Mouse (Mus musculus): ENCODE measurements around the gene Bnipl. TPM values are rescaled to one million over a fixed set of nuclear protein-coding genes. Genes with fewer than 3 reads are reported as not detected.
A peak's percentile ranks its signal among the peaks of the same experiment; 100 is the strongest.

The Bnipl gene
- polyA plus RNA-seq, 1 experiment from 2014 or later = 0.23 TPM

- Histone ChIP-seq H3K9ac (replicated peaks; ENCODE audit: low read depth, low read length) (no peak overlapping the region), H3K36me3 (ENCODE audit: control insufficient read depth, insufficient read depth) (peaks cover 14% of the 10 kb centered on the region), H3K9me3 (ENCODE audit: control insufficient read depth, low read length) (no peaks in the 10 kb centered on the region), H3K4me2 (ENCODE audit: low read length) (no peak overlapping the region), H3K4me1 (replicated peaks; ENCODE audit: control insufficient read depth, insufficient read depth, low read length) (no peaks in the 10 kb centered on the region), H3K27me3 (replicated peaks; ENCODE audit: control insufficient read depth, insufficient read depth, low read length) (no peaks in the 10 kb centered on the region), H3K4me3 (replicated peaks; ENCODE audit: low read length) (no peak overlapping the region), H3K27ac (ENCODE audit: low read length) (no peak overlapping the region)
- WGBS = 87% methylated on average over 6 of the region's 6 CpGs
- no peak for ATAC-seq
Measured at GRCm38 (mm10) chr3:95290156-95290555, 39.2 kb upstream of the Bnipl start.

GRCm38 (mm10) chr3:95289419-95289818, 38.4 kb upstream of the Bnipl start:
- ATAC-seq = no peak
- H3K4me3 ChIP-seq (replicated peaks; ENCODE audit: low read length) = no peak overlapping the region
- H3K9ac ChIP-seq (replicated peaks; ENCODE audit: low read depth, low read length) = no peak overlapping the region
- no peaks in the 10 kb centered on the region for H3K27me3 ChIP-seq (replicated peaks; ENCODE audit: control insufficient read depth, insufficient read depth, low read length)
- no peak overlapping the region for H3K27ac ChIP-seq (ENCODE audit: low read length)
- no peak overlapping the region for H3K4me2 ChIP-seq (ENCODE audit: low read length)
- 93% methylated on average over 4 of the region's 4 CpGs for WGBS
- peaks cover 5% of the 10 kb centered on the region; the same call in 1 of the 2 replicates for H3K4me1 ChIP-seq (replicated peaks; ENCODE audit: control insufficient read depth, insufficient read depth, low read length)
- peaks cover 14% of the 10 kb centered on the region for H3K36me3 ChIP-seq (ENCODE audit: control insufficient read depth, insufficient read depth)
- H3K9me3 ChIP-seq (ENCODE audit: control insufficient read depth, low read length) = no peaks in the 10 kb centered on the region

- peaks cover 15% of the 10 kb centered on the region for H3K4me1 ChIP-seq (replicated peaks; ENCODE audit: control insufficient read depth, insufficient read depth, low read length)
- no peak for ATAC-seq
- H3K9me3 ChIP-seq (ENCODE audit: control insufficient read depth, low read length) = no peaks in the 10 kb centered on the region
- H3K9ac ChIP-seq (replicated peaks; ENCODE audit: low read depth, low read length) = no peak overlapping the region
- H3K4me2 ChIP-seq (ENCODE audit: low read length) = no peak overlapping the region
- no peak overlapping the region for H3K27ac ChIP-seq (ENCODE audit: low read length)
- 94% methylated on average over 3 of the region's 3 CpGs for WGBS
- H3K4me3 ChIP-seq (replicated peaks; ENCODE audit: low read length) = no peak overlapping the region
- no peaks in the 10 kb centered on the region for H3K27me3 ChIP-seq (replicated peaks; ENCODE audit: control insufficient read depth, insufficient read depth, low read length)
- H3K36me3 ChIP-seq (ENCODE audit: control insufficient read depth, insufficient read depth) = peaks cover 11% of the 10 kb centered on the region
Measured at GRCm38 (mm10) chr3:95287541-95287940, 36.5 kb upstream of the Bnipl start.

GRCm38 (mm10) chr3:95286510-95286909, 35.5 kb upstream of the Bnipl start:
- H3K36me3 ChIP-seq (ENCODE audit: control insufficient read depth, insufficient read depth) = peaks cover 6% of the 10 kb centered on the region
- H3K4me2 ChIP-seq (ENCODE audit: low read length) = no peak overlapping the region
- no peak overlapping the region for H3K4me3 ChIP-seq (replicated peaks; ENCODE audit: low read length)
- H3K27ac ChIP-seq (ENCODE audit: low read length) = no peak overlapping the region
- peaks cover 18% of the 10 kb centered on the region for H3K4me1 ChIP-seq (replicated peaks; ENCODE audit: control insufficient read depth, insufficient read depth, low read length)
- WGBS = 89% methylated on average over 7 of the region's 7 CpGs
- no peak overlapping the region for H3K9ac ChIP-seq (replicated peaks; ENCODE audit: low read depth, low read length)
- H3K9me3 ChIP-seq (ENCODE audit: control insufficient read depth, low read length) = no peaks in the 10 kb centered on the region
- H3K27me3 ChIP-seq (replicated peaks; ENCODE audit: control insufficient read depth, insufficient read depth, low read length) = no peaks in the 10 kb centered on the region
- no peak for ATAC-seq

GRCm38 (mm10) chr3:95286011-95286410, 35.0 kb upstream of the Bnipl start:
- Histone ChIP-seq H3K9me3 (ENCODE audit: control insufficient read depth, low read length) (no peaks in the 10 kb centered on the region), H3K36me3 (ENCODE audit: control insufficient read depth, insufficient read depth) (peaks cover 6% of the 10 kb centered on the region), H3K4me3 (replicated peaks; ENCODE audit: low read length) (no peak overlapping the region), H3K9ac (replicated peaks; ENCODE audit: low read depth, low read length) (no peak overlapping the region), H3K27me3 (replicated peaks; ENCODE audit: control insufficient read depth, insufficient read depth, low read length) (no peaks in the 10 kb centered on the region), H3K4me1 (replicated peaks; ENCODE audit: control insufficient read depth, insufficient read depth, low read length) (peaks cover 18% of the 10 kb centered on the region), H3K27ac (ENCODE audit: low read length) (no peak overlapping the region), H3K4me2 (ENCODE audit: low read length) (no peak overlapping the region)
- ATAC-seq = no peak
- 67% methylated on average over 5 of the region's 5 CpGs for WGBS

GRCm38 (mm10) chr3:95285390-95285789, 34.4 kb upstream of the Bnipl start:
- H3K9ac ChIP-seq (replicated peaks; ENCODE audit: low read depth, low read length) = no peak overlapping the region
- H3K4me1 ChIP-seq (replicated peaks; ENCODE audit: control insufficient read depth, insufficient read depth, low read length) = peaks cover 23% of the 10 kb centered on the region
- H3K4me3 ChIP-seq (replicated peaks; ENCODE audit: low read length) = no peak overlapping the region
- H3K27me3 ChIP-seq (replicated peaks; ENCODE audit: control insufficient read depth, insufficient read depth, low read length) = no peaks in the 10 kb centered on the region
- no peak for ATAC-seq
- 92% methylated on average over 5 of the region's 5 CpGs for WGBS
- H3K4me2 ChIP-seq (ENCODE audit: low read length) = no peak overlapping the region
- peaks cover 6% of the 10 kb centered on the region; the same call in 1 of the 2 replicates for H3K36me3 ChIP-seq (ENCODE audit: control insufficient read depth, insufficient read depth)
- no peaks in the 10 kb centered on the region for H3K9me3 ChIP-seq (ENCODE audit: control insufficient read depth, low read length)
- no peak overlapping the region for H3K27ac ChIP-seq (ENCODE audit: low read length)

- WGBS = 91% methylated on average over 12 of the region's 12 CpGs
Measured at GRCm38 (mm10) chr3:95284501-95285281, 33.7 kb upstream of the Bnipl start.

GRCm38 (mm10) chr3:95284062-95284461, 33.1 kb upstream of the Bnipl start:
- Histone ChIP-seq H3K4me3 (replicated peaks; ENCODE audit: low read length) (peak overlapping the region; percentile 85), H3K4me1 (replicated peaks; ENCODE audit: control insufficient read depth, insufficient read depth, low read length) (peaks cover 24% of the 10 kb centered on the region), H3K9ac (replicated peaks; ENCODE audit: low read depth, low read length) (peak overlapping the region; percentile 91), H3K27ac (ENCODE audit: low read length) (no peak overlapping the region), H3K36me3 (ENCODE audit: control insufficient read depth, insufficient read depth) (peaks cover 6% of the 10 kb centered on the region; the same call in 1 of the 2 replicates), H3K27me3 (replicated peaks; ENCODE audit: control insufficient read depth, insufficient read depth, low read length) (no peaks in the 10 kb centered on the region), H3K9me3 (ENCODE audit: control insufficient read depth, low read length) (no peaks in the 10 kb centered on the region), H3K4me2 (ENCODE audit: low read length) (peak overlapping the region; percentile 93)
- no peak for ATAC-seq
- WGBS = 26% methylated on average over 1 of the region's 1 CpGs

More at GRCm38 (mm10) chr3:95284501-95285281, 33.7 kb upstream of the Bnipl start:
- no peak overlapping the region for H3K27ac ChIP-seq (ENCODE audit: low read length)
- no peak overlapping the region for H3K4me3 ChIP-seq (replicated peaks; ENCODE audit: low read length)
- peaks cover 6% of the 10 kb centered on the region; the same call in 1 of the 2 replicates for H3K36me3 ChIP-seq (ENCODE audit: control insufficient read depth, insufficient read depth)
- ATAC-seq = no peak
- peak overlapping the region; percentile 23 for H3K9ac ChIP-seq (replicated peaks; ENCODE audit: low read depth, low read length)
- H3K4me1 ChIP-seq (replicated peaks; ENCODE audit: control insufficient read depth, insufficient read depth, low read length) = peaks cover 24% of the 10 kb centered on the region
- no peak overlapping the region; the same call in 1 of the 2 replicates for H3K4me2 ChIP-seq (ENCODE audit: low read length)
- H3K27me3 ChIP-seq (replicated peaks; ENCODE audit: control insufficient read depth, insufficient read depth, low read length) = no peaks in the 10 kb centered on the region
- H3K9me3 ChIP-seq (ENCODE audit: control insufficient read depth, low read length) = no peaks in the 10 kb centered on the region

GRCm38 (mm10) chr3:95283589-95283941, 32.6 kb upstream of the Bnipl start:
- Histone ChIP-seq H3K4me2 (ENCODE audit: low read length) (peak overlapping the region; percentile 93), H3K4me3 (replicated peaks; ENCODE audit: low read length) (peak overlapping the region; percentile 85), H3K36me3 (ENCODE audit: control insufficient read depth, insufficient read depth) (peaks cover 6% of the 10 kb centered on the region; the same call in 1 of the 2 replicates), H3K9ac (replicated peaks; ENCODE audit: low read depth, low read length) (peak overlapping the region; percentile 91), H3K27me3 (replicated peaks; ENCODE audit: control insufficient read depth, insufficient read depth, low read length) (no peaks in the 10 kb centered on the region), H3K4me1 (replicated peaks; ENCODE audit: control insufficient read depth, insufficient read depth, low read length) (peaks cover 24% of the 10 kb centered on the region), H3K9me3 (ENCODE audit: control insufficient read depth, low read length) (no peaks in the 10 kb centered on the region), H3K27ac (ENCODE audit: low read length) (peak overlapping the region; percentile 96)
- no peak for ATAC-seq
- 1% methylated on average over 7 of the region's 7 CpGs for WGBS

Data from forebrain, embryonic 16.5 days (tissue).